Mouse (Mus musculus): ENCODE measurements at regions not wholly inside any gene's neighbourhood (a gene's known extent, or its start where the extent isn't known, plus 50 kb on each side); places are given as distances from the start of the nearest gene placed in this dataset.
A peak's percentile ranks its signal among the peaks of the same experiment; 100 is the strongest.

- ATAC-seq (replicated peaks; ENCODE audit: low FRiP score) (no peak), DNase-seq (ENCODE audit: low spot score) (no peak)
- H3K4me1 ChIP-seq (replicated peaks; ENCODE audit: control insufficient read depth, insufficient read depth, low read length), result no peaks in the 10 kb centered on the region
- H3K27ac ChIP-seq (ENCODE audit: low read depth, low read length), result no peak overlapping the region
- H3K27me3 ChIP-seq (replicated peaks; ENCODE audit: control insufficient read depth, insufficient read depth, low read length), result no peaks in the 10 kb centered on the region
- H3K4me2 ChIP-seq, result no peak overlapping the region
- no peaks in the 10 kb centered on the region for H3K36me3 ChIP-seq (ENCODE audit: control insufficient read depth, insufficient read depth, low read length)
- 59% methylated on average over 3 of the region's 3 CpGs for WGBS
- H3K4me3 ChIP-seq (ENCODE audit: low read depth, low read length), result no peak overlapping the region
- no peaks in the 10 kb centered on the region for H3K9me3 ChIP-seq (ENCODE audit: control insufficient read depth, low read length)
- no peak overlapping the region for H3K9ac ChIP-seq (ENCODE audit: low read depth, low read length)
Measured at GRCm38 (mm10) chr4:89082838-89083237, 54.1 kb upstream of the Mtap start.

- no peak for ATAC-seq (replicated peaks; ENCODE audit: low FRiP score)
- H3K27me3 ChIP-seq (replicated peaks; ENCODE audit: control insufficient read depth, insufficient read depth, low read length), result no peaks in the 10 kb centered on the region
- 88% methylated on average over 9 of the region's 9 CpGs for WGBS
Measured at GRCm38 (mm10) chr4:89078485-89078884, 58.4 kb upstream of the Mtap start.

GRCm38 (mm10) chr4:89074705-89075104, 62.2 kb upstream of the Mtap start:
- no peaks in the 10 kb centered on the region for H3K9me3 ChIP-seq (ENCODE audit: control insufficient read depth, low read length)
- H3K4me3 ChIP-seq (ENCODE audit: low read depth, low read length), result no peak overlapping the region
- H3K4me1 ChIP-seq (replicated peaks; ENCODE audit: control insufficient read depth, insufficient read depth, low read length), result no peaks in the 10 kb centered on the region
- WGBS, result 70% methylated on average over 4 of the region's 4 CpGs
- no peaks in the 10 kb centered on the region for H3K27me3 ChIP-seq (replicated peaks; ENCODE audit: control insufficient read depth, insufficient read depth, low read length)
- no peak for ATAC-seq (replicated peaks; ENCODE audit: low FRiP score)
- H3K36me3 ChIP-seq (ENCODE audit: control insufficient read depth, insufficient read depth, low read length), result no peaks in the 10 kb centered on the region
- no peak overlapping the region for H3K4me2 ChIP-seq
- no peak overlapping the region for H3K9ac ChIP-seq (ENCODE audit: low read depth, low read length)
- no peak overlapping the region for H3K27ac ChIP-seq (ENCODE audit: low read depth, low read length)
- no peak for DNase-seq (ENCODE audit: low spot score)

More at GRCm38 (mm10) chr4:89078485-89078884, 58.4 kb upstream of the Mtap start:
- Histone ChIP-seq H3K27ac (ENCODE audit: low read depth, low read length) (no peak overlapping the region), H3K36me3 (ENCODE audit: control insufficient read depth, insufficient read depth, low read length) (no peaks in the 10 kb centered on the region), H3K4me1 (replicated peaks; ENCODE audit: control insufficient read depth, insufficient read depth, low read length) (no peaks in the 10 kb centered on the region), H3K9ac (ENCODE audit: low read depth, low read length) (no peak overlapping the region), H3K9me3 (ENCODE audit: control insufficient read depth, low read length) (no peaks in the 10 kb centered on the region), H3K4me3 (ENCODE audit: low read depth, low read length) (no peak overlapping the region), H3K4me2 (no peak overlapping the region)
- no peak for DNase-seq (ENCODE audit: low spot score)

GRCm38 (mm10) chr4:89070430-89070829, 66.5 kb upstream of the Mtap start:
- H3K27me3 ChIP-seq (replicated peaks; ENCODE audit: control insufficient read depth, insufficient read depth, low read length), result no peaks in the 10 kb centered on the region
- no peaks in the 10 kb centered on the region for H3K9me3 ChIP-seq (ENCODE audit: control insufficient read depth, low read length)
- H3K9ac ChIP-seq (ENCODE audit: low read depth, low read length), result no peak overlapping the region
- no peak for ATAC-seq (replicated peaks; ENCODE audit: low FRiP score)
- no peaks in the 10 kb centered on the region for H3K36me3 ChIP-seq (ENCODE audit: control insufficient read depth, insufficient read depth, low read length)
- H3K4me3 ChIP-seq (ENCODE audit: low read depth, low read length), result no peak overlapping the region
- no peaks in the 10 kb centered on the region for H3K4me1 ChIP-seq (replicated peaks; ENCODE audit: control insufficient read depth, insufficient read depth, low read length)
- no peak overlapping the region for H3K4me2 ChIP-seq
- 54% methylated on average over 2 of the region's 2 CpGs for WGBS
- no peak for DNase-seq (ENCODE audit: low spot score)
- no peak overlapping the region for H3K27ac ChIP-seq (ENCODE audit: low read depth, low read length)

GRCm38 (mm10) chr4:89064401-89064800, 72.5 kb upstream of the Mtap start:
- ATAC-seq (replicated peaks; ENCODE audit: low FRiP score), result no peak
- Histone ChIP-seq H3K9ac (ENCODE audit: low read depth, low read length) (no peak overlapping the region), H3K36me3 (ENCODE audit: control insufficient read depth, insufficient read depth, low read length) (no peaks in the 10 kb centered on the region), H3K4me1 (replicated peaks; ENCODE audit: control insufficient read depth, insufficient read depth, low read length) (no peaks in the 10 kb centered on the region), H3K9me3 (ENCODE audit: control insufficient read depth, low read length) (no peaks in the 10 kb centered on the region), H3K4me3 (ENCODE audit: low read depth, low read length) (no peak overlapping the region), H3K4me2 (no peak overlapping the region), H3K27ac (ENCODE audit: low read depth, low read length) (no peak overlapping the region), H3K27me3 (replicated peaks; ENCODE audit: control insufficient read depth, insufficient read depth, low read length) (no peaks in the 10 kb centered on the region)
- 84% methylated on average over 7 of the region's 7 CpGs for WGBS
- no peak for DNase-seq (ENCODE audit: low spot score)

- H3K27me3 ChIP-seq (replicated peaks; ENCODE audit: control insufficient read depth, insufficient read depth, low read length), result no peaks in the 10 kb centered on the region
- WGBS, result 78% methylated on average over 1 of the region's 1 CpGs
- DNase-seq (ENCODE audit: low spot score) (no peak), ATAC-seq (replicated peaks; ENCODE audit: low FRiP score) (no peak)
- H3K27ac ChIP-seq (ENCODE audit: low read depth, low read length), result no peak overlapping the region
- H3K36me3 ChIP-seq (ENCODE audit: control insufficient read depth, insufficient read depth, low read length), result no peaks in the 10 kb centered on the region
- H3K4me2 ChIP-seq, result no peak overlapping the region
- H3K4me1 ChIP-seq (replicated peaks; ENCODE audit: control insufficient read depth, insufficient read depth, low read length), result no peaks in the 10 kb centered on the region
- no peaks in the 10 kb centered on the region for H3K9me3 ChIP-seq (ENCODE audit: control insufficient read depth, low read length)
- H3K9ac ChIP-seq (ENCODE audit: low read depth, low read length), result no peak overlapping the region
- H3K4me3 ChIP-seq (ENCODE audit: low read depth, low read length), result no peak overlapping the region
Measured at GRCm38 (mm10) chr4:89062384-89062783, 74.5 kb upstream of the Mtap start.

GRCm38 (mm10) chr4:89061619-89062018, 75.3 kb upstream of the Mtap start:
- DNase-seq (ENCODE audit: low spot score) (no peak), ATAC-seq (replicated peaks; ENCODE audit: low FRiP score) (no peak)
- Histone ChIP-seq H3K9me3 (ENCODE audit: control insufficient read depth, low read length) (no peaks in the 10 kb centered on the region), H3K9ac (ENCODE audit: low read depth, low read length) (no peak overlapping the region), H3K27ac (ENCODE audit: low read depth, low read length) (no peak overlapping the region), H3K4me3 (ENCODE audit: low read depth, low read length) (no peak overlapping the region), H3K4me2 (no peak overlapping the region), H3K4me1 (replicated peaks; ENCODE audit: control insufficient read depth, insufficient read depth, low read length) (no peaks in the 10 kb centered on the region), H3K36me3 (ENCODE audit: control insufficient read depth, insufficient read depth, low read length) (no peaks in the 10 kb centered on the region), H3K27me3 (replicated peaks; ENCODE audit: control insufficient read depth, insufficient read depth, low read length) (no peaks in the 10 kb centered on the region)
- WGBS, result 81% methylated on average over 4 of the region's 4 CpGs

GRCm38 (mm10) chr4:89057573-89057972, 79.3 kb upstream of the Mtap start:
- no peaks in the 10 kb centered on the region for H3K9me3 ChIP-seq (ENCODE audit: control insufficient read depth, low read length)
- no peak overlapping the region for H3K9ac ChIP-seq (ENCODE audit: low read depth, low read length)
- H3K27ac ChIP-seq (ENCODE audit: low read depth, low read length), result no peak overlapping the region
- no peaks in the 10 kb centered on the region for H3K4me1 ChIP-seq (replicated peaks; ENCODE audit: control insufficient read depth, insufficient read depth, low read length)
- peak; percentile 49 for ATAC-seq (replicated peaks; ENCODE audit: low FRiP score)
- H3K27me3 ChIP-seq (replicated peaks; ENCODE audit: control insufficient read depth, insufficient read depth, low read length), result no peaks in the 10 kb centered on the region
- DNase-seq (ENCODE audit: low spot score), result no peak
- H3K4me2 ChIP-seq, result no peak overlapping the region
- no peaks in the 10 kb centered on the region for H3K36me3 ChIP-seq (ENCODE audit: control insufficient read depth, insufficient read depth, low read length)
- no peak overlapping the region for H3K4me3 ChIP-seq (ENCODE audit: low read depth, low read length)

GRCm38 (mm10) chr4:89057135-89057534, 79.8 kb upstream of the Mtap start:
- 44% methylated on average over 1 of the region's 1 CpGs for WGBS
- no peak overlapping the region for H3K4me3 ChIP-seq (ENCODE audit: low read depth, low read length)
- no peak for DNase-seq (ENCODE audit: low spot score)

More at GRCm38 (mm10) chr4:89057135-89057534, 79.8 kb upstream of the Mtap start:
- Histone ChIP-seq H3K4me2 (no peak overlapping the region), H3K27me3 (replicated peaks; ENCODE audit: control insufficient read depth, insufficient read depth, low read length) (no peaks in the 10 kb centered on the region), H3K4me1 (replicated peaks; ENCODE audit: control insufficient read depth, insufficient read depth, low read length) (no peaks in the 10 kb centered on the region), H3K9ac (ENCODE audit: low read depth, low read length) (no peak overlapping the region), H3K27ac (ENCODE audit: low read depth, low read length) (no peak overlapping the region), H3K36me3 (ENCODE audit: control insufficient read depth, insufficient read depth, low read length) (no peaks in the 10 kb centered on the region), H3K9me3 (ENCODE audit: control insufficient read depth, low read length) (no peaks in the 10 kb centered on the region)
- no peak for ATAC-seq (replicated peaks; ENCODE audit: low FRiP score)
